Mouse (Mus musculus): ENCODE measurements at regions not wholly inside any gene's neighbourhood (a gene's known extent, or its start where the extent isn't known, plus 50 kb on each side); places are given as distances from the start of the nearest gene placed in this dataset.

DNA sequence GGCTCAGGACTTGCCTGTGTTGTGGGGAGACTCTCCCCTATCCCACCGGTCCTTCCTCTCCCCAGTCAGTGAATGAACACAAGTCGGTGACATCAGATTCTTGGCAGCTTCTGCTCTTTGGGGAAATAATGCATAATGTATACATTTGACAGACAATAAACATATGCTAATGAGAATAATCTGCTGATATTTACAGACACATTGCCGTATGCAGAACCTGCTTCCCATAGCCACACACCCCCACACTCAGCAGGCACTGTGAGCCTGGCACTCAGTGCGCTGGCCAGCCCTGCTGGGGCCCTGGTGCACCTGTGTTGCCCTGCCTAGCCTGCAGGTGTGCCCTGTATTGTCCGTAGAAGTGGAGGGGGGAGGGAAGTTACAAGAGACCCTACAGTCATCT is 215.5 kb downstream of the Matn1 start:
- no peaks in the 10 kb centered on the region for H3K36me3 ChIP-seq (ENCODE audit: control insufficient read depth, insufficient read depth, low read length)
- no peak overlapping the region for H3K9ac ChIP-seq (ENCODE audit: low read depth, low read length)
- H3K27me3 ChIP-seq (replicated peaks; ENCODE audit: control insufficient read depth, insufficient read depth, low read length): no peaks in the 10 kb centered on the region
- no peaks in the 10 kb centered on the region for H3K9me3 ChIP-seq (ENCODE audit: control insufficient read depth, low read length)
- WGBS: 42% methylated on average over 5 of the region's 5 CpGs
- no peak overlapping the region for H3K4me3 ChIP-seq (ENCODE audit: low read depth, low read length)
- no peaks in the 10 kb centered on the region for H3K4me1 ChIP-seq (ENCODE audit: control insufficient read depth, insufficient read depth, low read length)
- H3K4me2 ChIP-seq (ENCODE audit: low read depth, low read length): no peak overlapping the region
- DNase-seq (ENCODE audit: low spot score) (peak; percentile 47), ATAC-seq (ENCODE audit: low read depth) (no peak)
- no peak overlapping the region for H3K27ac ChIP-seq (replicated peaks; ENCODE audit: low read depth, low read length)

DNA sequence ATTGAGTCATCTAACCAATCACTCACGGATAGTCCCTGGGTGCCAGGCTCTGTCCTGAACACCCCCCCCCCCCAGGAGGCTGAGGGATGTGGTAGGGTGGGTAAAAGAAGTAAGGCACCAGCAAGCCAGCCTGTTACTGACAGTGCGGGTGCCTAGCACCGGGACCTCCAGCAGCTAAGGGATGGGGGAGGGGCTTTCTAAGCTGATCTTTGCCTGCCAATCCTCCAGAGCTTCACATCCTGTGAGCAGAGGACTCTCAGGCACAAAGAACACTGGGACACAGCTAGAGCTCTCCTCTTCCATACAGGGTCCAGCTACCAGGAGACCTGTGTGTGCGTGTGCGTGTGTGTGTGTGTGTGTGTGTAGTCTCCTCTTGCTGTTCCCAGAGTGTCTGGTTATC is 215.9 kb downstream of the Matn1 start:
- WGBS: 28% methylated on average over 5 of the region's 5 CpGs
- Histone ChIP-seq H3K4me1 (ENCODE audit: control insufficient read depth, insufficient read depth, low read length) (no peaks in the 10 kb centered on the region), H3K9ac (ENCODE audit: low read depth, low read length) (no peak overlapping the region), H3K36me3 (ENCODE audit: control insufficient read depth, insufficient read depth, low read length) (no peaks in the 10 kb centered on the region), H3K4me2 (ENCODE audit: low read depth, low read length) (no peak overlapping the region), H3K27me3 (replicated peaks; ENCODE audit: control insufficient read depth, insufficient read depth, low read length) (no peaks in the 10 kb centered on the region), H3K4me3 (ENCODE audit: low read depth, low read length) (no peak overlapping the region), H3K27ac (replicated peaks; ENCODE audit: low read depth, low read length) (no peak overlapping the region), H3K9me3 (ENCODE audit: control insufficient read depth, low read length) (no peaks in the 10 kb centered on the region)
- no peak for DNase-seq (ENCODE audit: low spot score)
- no peak for ATAC-seq (ENCODE audit: low read depth)

DNA sequence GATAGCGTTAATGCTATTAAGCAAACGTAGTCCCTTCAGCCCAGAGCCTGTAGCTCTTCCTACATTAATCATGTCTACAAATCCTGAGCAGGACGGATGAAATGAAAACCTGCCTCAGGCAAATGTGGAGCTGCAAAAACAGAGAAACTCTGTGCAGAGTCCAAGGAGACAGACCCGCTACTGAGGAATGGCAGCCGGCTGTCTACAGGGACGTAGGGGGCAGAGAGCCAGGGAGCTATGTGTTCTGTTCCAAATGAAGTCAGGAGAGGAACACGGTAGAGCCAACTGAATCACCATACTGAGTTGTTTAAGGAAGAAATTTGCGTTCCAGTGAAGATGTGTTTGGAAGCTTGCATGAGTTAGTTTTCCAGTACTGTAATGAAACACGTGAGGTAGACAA is 217.3 kb downstream of the Matn1 start:
- Histone ChIP-seq H3K36me3 (ENCODE audit: control insufficient read depth, insufficient read depth, low read length) (no peaks in the 10 kb centered on the region), H3K4me3 (ENCODE audit: low read depth, low read length) (no peak overlapping the region), H3K27me3 (replicated peaks; ENCODE audit: control insufficient read depth, insufficient read depth, low read length) (no peaks in the 10 kb centered on the region), H3K27ac (replicated peaks; ENCODE audit: low read depth, low read length) (no peak overlapping the region), H3K9me3 (ENCODE audit: control insufficient read depth, low read length) (no peaks in the 10 kb centered on the region), H3K9ac (ENCODE audit: low read depth, low read length) (no peak overlapping the region), H3K4me2 (ENCODE audit: low read depth, low read length) (no peak overlapping the region), H3K4me1 (ENCODE audit: control insufficient read depth, insufficient read depth, low read length) (no peaks in the 10 kb centered on the region)
- ATAC-seq (ENCODE audit: low read depth) (no peak), DNase-seq (ENCODE audit: low spot score) (peak; percentile 74)
- WGBS: 41% methylated on average over 9 of the region's 9 CpGs

DNA sequence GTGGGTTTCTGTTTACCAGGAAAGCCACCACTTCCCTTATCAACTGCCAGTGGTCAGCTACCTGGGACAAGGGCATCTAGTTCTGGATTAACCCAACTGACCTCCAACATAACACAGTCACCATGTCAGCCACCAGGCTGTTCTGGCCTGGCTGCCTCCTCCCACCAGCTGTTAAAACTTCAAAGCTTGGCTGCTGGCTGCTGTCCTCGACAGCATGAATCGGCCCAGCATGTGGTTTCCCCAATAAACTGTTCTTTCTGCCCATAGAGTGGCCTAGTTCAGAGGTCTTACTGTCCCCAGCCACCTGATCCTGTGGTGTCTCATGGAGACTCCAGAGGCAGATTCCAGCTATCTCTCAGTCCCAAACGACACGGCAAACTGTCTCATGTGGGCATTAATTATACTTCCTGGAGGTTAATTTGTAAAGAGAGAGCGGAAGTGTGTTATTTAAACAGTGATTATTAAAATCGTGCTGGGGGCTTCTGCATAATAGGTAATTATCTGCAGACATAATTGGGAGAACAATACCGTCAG is 219.7 kb downstream of the Matn1 start:
- DNase-seq (ENCODE audit: low spot score): no peak
- ATAC-seq (ENCODE audit: low read depth): no peak
- Histone ChIP-seq H3K27ac (replicated peaks; ENCODE audit: low read depth, low read length) (no peak overlapping the region), H3K9me3 (ENCODE audit: control insufficient read depth, low read length) (no peaks in the 10 kb centered on the region), H3K36me3 (ENCODE audit: control insufficient read depth, insufficient read depth, low read length) (no peaks in the 10 kb centered on the region), H3K4me3 (ENCODE audit: low read depth, low read length) (no peak overlapping the region), H3K9ac (ENCODE audit: low read depth, low read length) (no peak overlapping the region), H3K27me3 (replicated peaks; ENCODE audit: control insufficient read depth, insufficient read depth, low read length) (no peaks in the 10 kb centered on the region), H3K4me1 (ENCODE audit: control insufficient read depth, insufficient read depth, low read length) (no peaks in the 10 kb centered on the region), H3K4me2 (ENCODE audit: low read depth, low read length) (no peak overlapping the region)
- 28% methylated on average over 7 of the region's 7 CpGs for WGBS

DNA sequence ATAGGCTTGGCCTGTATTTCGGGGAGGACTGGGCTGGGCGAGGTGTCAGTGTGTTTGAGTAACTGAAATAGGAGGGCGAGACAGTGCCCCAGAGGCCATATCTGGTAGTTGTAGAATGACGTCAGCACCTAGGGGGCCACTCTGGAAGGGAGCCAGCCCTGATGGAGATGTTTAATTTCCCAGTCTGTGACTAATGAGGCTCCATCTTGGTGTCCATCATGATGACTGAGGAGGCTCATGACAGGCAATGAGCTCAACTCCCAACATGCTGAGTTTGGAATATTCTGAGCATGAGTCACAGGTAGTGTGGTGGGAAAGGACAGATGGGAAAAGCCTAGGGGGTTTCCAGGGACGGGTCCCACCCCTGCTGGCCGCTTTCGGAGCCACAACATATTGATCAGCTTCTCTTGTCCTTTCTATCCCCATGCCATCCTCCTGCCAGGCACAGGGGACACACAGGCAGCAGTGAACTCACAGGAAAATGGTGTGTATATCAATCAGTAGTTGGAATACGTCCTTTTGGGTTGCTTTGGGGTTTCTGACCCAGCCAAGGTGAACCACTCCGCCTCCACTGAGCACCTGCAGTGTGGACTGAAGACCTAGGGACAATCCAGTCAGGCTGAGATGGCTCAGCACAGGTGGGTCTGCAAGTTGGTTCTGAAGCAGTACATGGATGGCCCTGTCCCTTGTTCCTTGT is 222.5 kb downstream of the Matn1 start:
- ATAC-seq (ENCODE audit: low read depth): no peak
- H3K27ac ChIP-seq (replicated peaks; ENCODE audit: low read depth, low read length): no peak overlapping the region
- 64% methylated on average over 9 of the region's 9 CpGs for WGBS
- no peaks in the 10 kb centered on the region for H3K27me3 ChIP-seq (replicated peaks; ENCODE audit: control insufficient read depth, insufficient read depth, low read length)
- H3K4me2 ChIP-seq (ENCODE audit: low read depth, low read length): no peak overlapping the region
- H3K9ac ChIP-seq (ENCODE audit: low read depth, low read length): no peak overlapping the region
- no peak for DNase-seq (ENCODE audit: low spot score)
- no peaks in the 10 kb centered on the region for H3K4me1 ChIP-seq (ENCODE audit: control insufficient read depth, insufficient read depth, low read length)
- H3K9me3 ChIP-seq (ENCODE audit: control insufficient read depth, low read length): no peaks in the 10 kb centered on the region
- no peaks in the 10 kb centered on the region for H3K36me3 ChIP-seq (ENCODE audit: control insufficient read depth, insufficient read depth, low read length)
- H3K4me3 ChIP-seq (ENCODE audit: low read depth, low read length): no peak overlapping the region

DNA sequence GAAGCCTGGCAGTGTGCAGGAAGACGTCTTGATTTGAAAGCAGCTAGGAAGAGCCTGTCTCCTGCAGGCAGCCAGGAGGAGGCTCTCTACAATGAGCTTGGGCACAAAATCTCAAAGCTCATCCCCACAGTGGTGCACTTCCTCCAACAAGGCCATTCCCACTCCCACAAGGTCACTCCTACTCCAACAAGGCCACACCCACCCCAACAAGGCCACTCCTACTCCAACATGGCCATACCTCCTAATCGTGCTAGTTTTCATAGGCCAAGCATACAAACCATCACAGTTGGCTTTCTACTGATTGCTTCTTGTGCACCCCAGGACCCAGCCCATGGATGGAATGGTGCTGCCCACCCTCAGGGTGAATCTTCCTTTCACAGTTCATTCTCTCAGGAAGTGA is 223.7 kb downstream of the Matn1 start:
- 80% methylated on average over 2 of the region's 2 CpGs for WGBS
- no peak overlapping the region for H3K4me2 ChIP-seq (ENCODE audit: low read depth, low read length)
- H3K27ac ChIP-seq (replicated peaks; ENCODE audit: low read depth, low read length): no peak overlapping the region
- no peaks in the 10 kb centered on the region for H3K27me3 ChIP-seq (replicated peaks; ENCODE audit: control insufficient read depth, insufficient read depth, low read length)
- H3K4me1 ChIP-seq (ENCODE audit: control insufficient read depth, insufficient read depth, low read length): no peaks in the 10 kb centered on the region
- ATAC-seq (ENCODE audit: low read depth): no peak
- H3K9ac ChIP-seq (ENCODE audit: low read depth, low read length): no peak overlapping the region
- H3K4me3 ChIP-seq (ENCODE audit: low read depth, low read length): no peak overlapping the region
- no peaks in the 10 kb centered on the region for H3K36me3 ChIP-seq (ENCODE audit: control insufficient read depth, insufficient read depth, low read length)
- H3K9me3 ChIP-seq (ENCODE audit: control insufficient read depth, low read length): no peaks in the 10 kb centered on the region
- no peak for DNase-seq (ENCODE audit: low spot score)

DNA sequence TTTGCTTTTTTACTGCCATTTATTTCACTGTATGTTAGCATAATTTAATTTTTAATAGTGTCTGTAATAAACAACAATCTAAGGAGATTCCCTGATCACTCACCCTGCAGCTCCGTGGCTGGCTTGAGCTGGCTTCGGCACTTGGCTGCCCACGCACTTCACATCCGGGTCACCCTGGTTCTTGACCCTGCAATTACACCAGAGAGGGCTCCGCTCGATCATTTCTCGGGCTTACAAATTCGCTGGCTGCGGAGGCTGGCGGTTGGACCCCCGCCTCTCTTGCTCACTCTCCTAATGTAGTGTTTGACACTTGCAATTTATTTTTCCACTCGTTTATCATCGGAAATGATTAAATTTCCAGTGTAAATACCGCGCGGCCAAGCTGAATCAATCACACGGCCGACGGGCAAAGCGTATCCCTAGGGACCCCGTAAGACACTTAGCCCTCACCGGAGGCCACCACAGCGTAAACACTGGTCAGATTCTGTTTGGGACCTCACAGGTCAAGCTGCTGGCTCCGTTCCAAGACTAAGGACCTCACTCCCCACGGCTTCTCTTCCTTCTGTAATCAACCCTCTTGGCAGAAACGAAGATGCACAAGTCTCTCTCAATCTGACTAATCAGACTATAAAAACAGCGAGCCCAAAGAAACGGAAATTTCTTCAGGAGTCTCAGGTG is 229.7 kb downstream of the Matn1 start:
- Histone ChIP-seq H3K4me2 (ENCODE audit: low read depth, low read length) (no peak overlapping the region), H3K4me1 (ENCODE audit: control insufficient read depth, insufficient read depth, low read length) (0 out of 2 replicates have a peak, but pooled peaks cover 3% of the 10 kb centered on the region), H3K9ac (ENCODE audit: low read depth, low read length) (no peak overlapping the region), H3K9me3 (ENCODE audit: control insufficient read depth, low read length) (no peaks in the 10 kb centered on the region), H3K27me3 (replicated peaks; ENCODE audit: control insufficient read depth, insufficient read depth, low read length) (no peaks in the 10 kb centered on the region), H3K4me3 (ENCODE audit: low read depth, low read length) (no peak overlapping the region), H3K36me3 (ENCODE audit: control insufficient read depth, insufficient read depth, low read length) (no peaks in the 10 kb centered on the region), H3K27ac (replicated peaks; ENCODE audit: low read depth, low read length) (no peak overlapping the region)
- ATAC-seq (ENCODE audit: low read depth): no peak
- 63% methylated on average over 28 of the region's 28 CpGs for WGBS
- DNase-seq (ENCODE audit: low spot score): no peak

DNA sequence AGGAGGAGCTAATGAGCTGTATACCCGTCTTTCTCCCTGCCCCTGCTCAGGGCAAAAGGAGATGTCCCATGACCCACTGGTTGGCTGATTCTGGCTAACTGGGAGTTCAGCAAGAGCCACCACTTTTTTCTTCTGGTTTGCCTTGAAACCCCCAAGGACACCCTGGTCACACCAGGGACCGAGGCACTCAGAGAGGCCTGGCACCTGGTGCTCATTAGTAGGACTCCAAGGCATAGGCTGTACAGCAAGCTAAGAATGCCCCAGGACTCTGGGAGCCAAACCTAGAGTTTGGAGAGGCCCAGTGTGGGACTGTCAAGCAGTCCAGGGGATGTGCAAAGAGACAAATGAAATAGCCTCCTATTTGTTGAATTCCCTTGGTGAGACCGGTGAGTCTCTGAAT is 232.5 kb downstream of the Matn1 start:
- Histone ChIP-seq H3K4me2 (ENCODE audit: low read depth, low read length) (no peak overlapping the region), H3K27me3 (replicated peaks; ENCODE audit: control insufficient read depth, insufficient read depth, low read length) (no peaks in the 10 kb centered on the region), H3K4me1 (ENCODE audit: control insufficient read depth, insufficient read depth, low read length) (0 out of 2 replicates have a peak, but pooled peaks cover 3% of the 10 kb centered on the region), H3K9me3 (ENCODE audit: control insufficient read depth, low read length) (no peaks in the 10 kb centered on the region), H3K27ac (replicated peaks; ENCODE audit: low read depth, low read length) (no peak overlapping the region), H3K36me3 (ENCODE audit: control insufficient read depth, insufficient read depth, low read length) (no peaks in the 10 kb centered on the region), H3K9ac (ENCODE audit: low read depth, low read length) (no peak overlapping the region), H3K4me3 (ENCODE audit: low read depth, low read length) (no peak overlapping the region)
- DNase-seq (ENCODE audit: low spot score): no peak
- no peak for ATAC-seq (ENCODE audit: low read depth)
- WGBS: 38% methylated on average over 3 of the region's 3 CpGs

DNA sequence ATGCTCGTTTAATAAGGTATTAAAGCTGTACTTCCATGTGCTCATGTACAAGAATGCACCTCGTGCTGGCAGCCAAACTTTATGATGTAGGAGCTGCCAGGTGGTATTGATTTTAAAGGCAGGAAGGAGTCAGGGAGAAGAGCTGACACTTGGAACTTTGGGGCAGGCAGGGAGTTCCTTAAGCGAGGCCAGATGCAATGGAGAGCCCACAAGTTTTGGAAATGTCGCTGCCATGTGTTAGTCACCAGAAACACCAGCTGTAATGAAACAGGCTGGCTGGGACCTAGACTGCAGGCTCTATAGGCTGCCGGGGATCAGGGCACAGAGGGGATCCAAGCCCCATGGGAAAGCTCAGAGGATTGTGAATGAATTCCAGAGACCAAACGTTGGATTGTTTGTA is 233.7 kb downstream of the Matn1 start:
- no peaks in the 10 kb centered on the region for H3K9me3 ChIP-seq (ENCODE audit: control insufficient read depth, low read length)
- peak; percentile 56 for DNase-seq (ENCODE audit: low spot score)
- H3K36me3 ChIP-seq (ENCODE audit: control insufficient read depth, insufficient read depth, low read length): no peaks in the 10 kb centered on the region
- ATAC-seq (ENCODE audit: low read depth): peak; percentile 12; the same call in 1 of the 2 replicates
- 16% methylated on average over 6 of the region's 6 CpGs for WGBS
- H3K4me2 ChIP-seq (ENCODE audit: low read depth, low read length): no peak overlapping the region
- H3K27ac ChIP-seq (replicated peaks; ENCODE audit: low read depth, low read length): no peak overlapping the region
- no peak overlapping the region for H3K4me3 ChIP-seq (ENCODE audit: low read depth, low read length)
- no peaks in the 10 kb centered on the region for H3K27me3 ChIP-seq (replicated peaks; ENCODE audit: control insufficient read depth, insufficient read depth, low read length)
- H3K9ac ChIP-seq (ENCODE audit: low read depth, low read length): no peak overlapping the region
- 0 out of 2 replicates have a peak, but pooled peaks cover 3% of the 10 kb centered on the region for H3K4me1 ChIP-seq (ENCODE audit: control insufficient read depth, insufficient read depth, low read length)

Data from embryonic facial prominence, embryonic 14.5 days (tissue).